Mouse (Mus musculus) lung, postnatal 25 days (tissue): ENCODE measurements around the gene Rpl9-ps6.
"Not testable (repeated sequence)": the region's sequence is repeated elsewhere in the genome, so short reads cannot be mapped to it uniquely, and the experiment has no call there.

Source experiments
- DNase-seq: peaks from one replicate; pipeline ENCODE4 v3.0.0; 2022; ENCODE audit warnings: low spot score

Rpl9-ps6 gene

GRCm38 (mm10) chr19:32480791-32481442, 14.5 kb upstream of the Rpl9-ps6 start:
- no peak for DNase-seq

- no peak for DNase-seq
Measured at GRCm38 (mm10) chr19:32480255-32480654, 13.9 kb upstream of the Rpl9-ps6 start.

DNA sequence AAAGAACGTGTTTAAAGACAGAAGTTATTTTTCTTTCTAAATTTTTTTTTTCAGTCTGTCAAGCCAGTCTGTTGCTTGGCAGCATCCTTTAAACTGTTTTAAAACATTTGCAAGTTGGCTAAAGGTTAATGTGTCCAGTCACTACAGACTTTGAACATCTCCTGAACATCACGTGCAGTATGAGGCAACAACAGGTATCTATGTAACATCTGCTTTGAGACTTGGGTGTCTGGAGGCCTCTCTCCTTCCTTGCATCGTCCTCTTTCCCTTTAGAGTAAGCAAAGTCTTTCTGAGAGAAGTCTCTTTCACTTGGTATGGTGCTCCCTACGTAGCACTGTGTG, 10.3 kb upstream of the Rpl9-ps6 start:
- no peak for DNase-seq

DNA sequence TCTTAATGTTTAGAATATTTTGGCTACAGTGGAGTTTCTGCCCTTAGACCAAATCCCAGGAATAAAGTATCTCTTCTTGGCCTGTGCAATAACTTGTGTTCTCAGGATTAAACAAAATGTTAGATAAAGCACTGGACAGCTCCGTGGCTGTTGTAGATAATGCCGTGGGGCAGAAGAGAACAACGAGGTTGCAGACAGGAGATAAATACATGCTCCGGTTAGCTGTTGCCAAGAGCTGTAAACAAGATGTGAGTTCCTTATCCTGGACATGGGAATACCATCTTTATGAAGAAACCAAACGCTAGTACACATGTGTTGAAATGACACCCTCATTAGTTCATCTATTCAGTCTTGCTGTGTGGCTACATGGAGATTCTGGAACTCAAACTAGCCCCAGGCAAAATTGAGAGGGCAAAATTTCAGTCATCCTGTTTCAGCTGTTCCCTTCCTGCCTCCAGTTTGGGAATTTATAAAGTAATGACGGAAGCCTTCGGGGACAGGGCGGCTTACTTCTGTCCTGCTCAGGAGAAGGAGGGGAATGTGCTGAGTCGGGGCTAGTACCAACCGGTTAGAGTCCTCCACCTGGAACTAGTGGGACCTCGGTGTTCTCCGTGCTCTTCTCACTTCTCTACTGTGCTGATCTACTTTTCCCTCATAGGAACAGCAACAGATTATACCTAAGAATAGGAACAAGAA, 9.8 kb upstream of the Rpl9-ps6 start:
- no peak for DNase-seq

GRCm38 (mm10) chr19:32470570-32471263, 4.3 kb upstream of the Rpl9-ps6 start:
- DNase-seq: no peak

DNA sequence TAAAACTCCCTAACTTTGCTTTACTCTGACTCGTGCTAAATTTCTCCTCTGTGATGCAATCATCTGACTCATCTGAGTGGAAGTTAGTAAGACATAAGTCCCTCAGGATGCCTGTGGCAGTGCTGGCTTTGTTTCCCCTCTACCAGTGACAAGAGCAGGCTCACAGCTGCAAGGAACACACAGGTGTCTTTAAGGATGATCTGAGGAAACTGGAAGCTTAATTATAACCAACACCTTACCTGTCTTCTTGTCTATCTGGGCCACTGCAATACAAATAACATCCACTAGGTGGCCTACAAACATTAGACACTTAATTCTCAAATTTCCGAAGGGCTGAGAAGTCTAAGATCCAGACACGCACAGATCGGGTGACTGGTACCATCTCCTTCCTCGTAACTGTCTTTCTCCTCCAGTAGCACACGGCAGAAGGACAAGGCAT, 3.7 kb upstream of the Rpl9-ps6 start:
- DNase-seq: peak; percentile 53

DNA sequence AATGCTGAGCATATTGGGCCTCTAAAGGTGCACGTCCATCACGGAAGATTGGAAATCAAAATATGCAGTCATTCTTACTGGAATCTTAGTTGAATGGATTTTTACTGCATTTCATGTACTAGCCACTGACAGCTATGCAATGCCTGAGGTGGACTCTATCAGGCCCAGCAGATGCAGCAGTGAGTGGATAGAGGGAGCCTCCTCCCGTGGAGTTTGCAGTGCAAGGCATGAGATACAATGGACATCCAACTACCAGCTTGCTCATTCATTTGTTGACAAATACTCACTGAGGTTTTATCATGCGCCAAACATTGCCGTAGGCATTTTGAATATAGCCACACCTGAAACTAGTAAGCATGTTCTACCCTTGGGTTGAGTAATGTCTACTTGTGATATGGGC, 947 bp upstream of the Rpl9-ps6 start:
- no peak for DNase-seq

DNA sequence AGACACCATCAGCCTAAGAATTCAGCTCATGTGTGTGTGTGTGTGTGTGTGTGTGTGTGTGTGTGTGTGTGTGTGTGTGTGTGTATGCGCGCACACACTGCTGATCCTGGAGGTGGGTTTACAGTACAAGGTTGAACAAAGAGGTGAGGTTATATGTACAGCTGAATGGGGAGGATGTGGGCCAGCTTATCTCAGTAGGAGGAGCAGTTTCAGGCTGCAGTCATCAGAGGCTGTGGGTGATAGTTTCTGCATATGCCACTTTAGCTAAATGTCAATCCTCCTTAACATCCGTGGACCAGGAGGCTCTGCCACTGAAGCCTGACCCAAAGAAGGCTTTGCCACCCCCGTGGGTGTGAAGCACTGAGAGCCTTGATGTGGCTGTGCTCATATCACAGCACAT, 1.1 kb downstream of the Rpl9-ps6 start:
- DNase-seq: no peak

DNA sequence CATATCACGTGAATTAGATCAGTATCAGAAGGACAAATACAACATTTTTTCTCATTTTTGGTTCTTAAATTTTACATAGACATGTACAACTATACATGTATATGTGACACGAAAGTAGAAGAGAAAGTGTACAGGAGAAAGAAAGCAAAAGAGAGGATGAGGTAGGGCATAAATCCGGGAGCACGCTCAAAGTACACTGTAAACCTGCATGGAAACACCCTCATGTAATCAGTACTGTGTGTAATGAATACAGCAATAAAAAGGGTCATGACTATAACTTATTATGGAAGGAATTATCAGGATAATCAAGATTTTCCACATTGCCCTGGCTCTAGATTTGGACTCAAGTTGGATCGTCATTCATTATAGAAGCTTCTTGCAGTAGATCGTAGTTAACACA, 3.3 kb downstream of the Rpl9-ps6 start:
- DNase-seq: no peak

GRCm38 (mm10) chr19:32457631-32458030, 8.7 kb downstream of the Rpl9-ps6 start:
- DNase-seq: not testable (repeated sequence)

- DNase-seq: peak; percentile 16
Measured at GRCm38 (mm10) chr19:32456744-32457143, 9.6 kb downstream of the Rpl9-ps6 start.

- no peak for DNase-seq
Measured at GRCm38 (mm10) chr19:32452231-32452630, 14.1 kb downstream of the Rpl9-ps6 start.

GRCm38 (mm10) chr19:32448931-32449330, 17.4 kb downstream of the Rpl9-ps6 start:
- no peak for DNase-seq

- peak; percentile 45 for DNase-seq
Measured at GRCm38 (mm10) chr19:32441568-32441967, 24.8 kb downstream of the Rpl9-ps6 start.

GRCm38 (mm10) chr19:32439356-32439755, 27.0 kb downstream of the Rpl9-ps6 start:
- DNase-seq: no peak

- no peak for DNase-seq
Measured at GRCm38 (mm10) chr19:32425856-32426255, 40.5 kb downstream of the Rpl9-ps6 start.

DNA sequence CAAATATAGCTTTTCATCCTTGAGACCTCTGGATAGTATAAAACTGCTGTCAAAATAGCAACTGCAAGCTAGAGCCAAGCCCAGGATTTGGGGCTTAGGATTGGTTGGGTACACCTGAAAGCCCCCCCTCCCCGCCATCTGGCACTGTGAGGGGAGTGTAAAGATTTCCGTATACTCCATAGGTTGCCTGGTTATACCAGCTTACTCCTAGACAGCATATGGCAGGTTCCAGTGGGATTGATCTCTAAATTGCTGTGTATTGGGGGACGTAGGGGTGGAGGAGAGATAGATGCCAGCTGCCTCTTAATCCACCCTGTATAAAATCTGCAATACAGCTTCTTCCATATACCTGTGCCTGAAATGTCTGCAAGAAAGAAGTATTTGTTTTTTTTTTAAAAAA, 41.7 kb downstream of the Rpl9-ps6 start:
- no peak for DNase-seq

DNA sequence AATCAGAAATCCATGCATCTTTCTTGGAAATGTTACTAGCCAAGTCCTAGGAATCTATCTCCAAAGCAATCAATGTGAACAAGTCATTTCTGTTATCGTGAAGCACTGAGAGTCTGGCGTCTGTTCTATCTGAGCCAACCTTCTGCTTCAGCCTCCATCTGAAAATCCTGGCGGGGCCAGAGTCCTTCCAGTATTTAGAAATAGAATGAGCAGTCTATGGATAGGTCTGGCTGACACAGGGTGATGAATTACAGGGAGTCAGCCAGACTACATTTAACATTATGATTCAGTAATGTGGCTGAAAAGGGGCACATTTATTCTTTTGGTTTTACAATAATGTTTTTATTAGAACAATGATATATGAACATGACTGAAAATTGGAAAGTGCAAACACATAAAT, 47.3 kb downstream of the Rpl9-ps6 start:
- no peak for DNase-seq

DNA sequence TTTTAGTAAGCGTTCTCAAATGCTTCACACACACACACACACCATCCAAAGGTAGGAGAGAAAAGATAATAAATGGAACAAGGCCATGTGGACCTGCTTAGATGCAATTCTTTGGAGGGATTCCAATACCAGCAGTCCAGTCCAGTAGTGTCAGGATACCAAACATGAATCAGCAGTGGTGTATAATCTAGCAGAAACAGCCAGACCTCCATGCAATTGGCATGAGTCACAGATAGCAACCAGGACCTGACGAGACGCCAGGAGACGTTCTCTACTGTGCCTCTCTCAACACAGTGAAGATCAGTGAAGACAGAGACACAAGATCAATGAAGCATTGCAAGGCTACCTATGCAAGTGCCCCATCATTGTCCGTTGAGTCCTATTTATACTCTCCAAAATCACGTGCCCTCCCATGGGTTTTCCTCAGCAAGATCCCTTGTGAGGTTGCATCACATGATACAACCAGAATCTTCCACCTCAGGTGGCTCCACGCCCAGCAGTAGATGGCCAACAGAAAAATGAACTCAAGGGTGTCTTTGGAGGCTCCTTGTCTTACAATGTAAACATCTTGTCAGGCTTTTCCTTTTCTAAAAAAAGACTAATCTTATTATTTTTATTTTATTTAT, 49.6 kb downstream of the Rpl9-ps6 start:
- no peak for DNase-seq
